ENCODE assay signal across 8 mouse cellular contexts in the genomic region with DNA sequence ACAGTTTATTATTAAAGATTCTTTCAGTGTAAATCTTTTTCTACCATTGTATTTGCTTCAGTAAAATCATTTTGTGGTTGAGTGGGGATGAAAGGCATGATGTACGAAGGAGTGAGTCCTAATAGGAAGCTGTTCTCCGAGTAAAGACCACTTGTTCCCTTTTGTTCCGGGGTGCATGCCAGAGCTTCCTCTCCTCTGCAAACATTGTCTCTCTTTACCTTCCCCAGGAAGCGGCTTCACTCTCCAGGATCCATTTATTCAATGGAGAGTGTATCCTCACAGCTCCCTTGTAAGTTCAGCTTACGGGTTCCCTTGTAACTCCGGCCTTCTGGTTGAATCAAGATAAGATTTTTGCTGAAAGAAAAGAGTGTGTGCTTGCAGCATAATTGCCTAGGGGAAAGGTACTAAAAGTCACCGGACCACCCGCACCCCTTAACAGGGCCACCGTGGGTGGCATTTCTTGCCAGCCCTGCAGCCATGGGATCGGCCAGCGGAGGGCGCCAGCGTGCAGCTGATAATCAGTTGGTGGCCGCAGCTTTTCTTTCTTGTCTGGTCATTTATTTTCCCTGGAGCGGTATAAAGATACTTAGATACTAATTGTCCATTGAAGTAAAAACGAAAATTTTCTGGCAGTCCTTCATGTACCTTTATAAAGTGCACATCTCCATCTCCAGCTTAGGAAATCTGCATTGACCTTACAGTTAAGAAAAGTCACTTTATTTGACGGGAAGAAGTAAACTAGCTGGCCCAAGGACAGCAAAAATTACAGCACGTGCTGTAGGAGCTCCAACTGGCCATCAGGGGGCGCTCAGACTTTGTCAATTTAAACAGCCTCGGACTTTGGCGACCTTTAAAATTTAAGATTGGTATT. TPM values are rescaled to one million over a fixed set of nuclear protein-coding genes. Genes with fewer than 3 reads are reported as not detected.
DNase-seq lines count a peak whose midpoint lies in the region; ATAC-seq and TF ChIP-seq lines count a peak whose summit lies in the region.

No protein-coding gene starts in this region.

- no peak overlapping the region for H3K27ac ChIP-seq in embryonic facial prominence, embryonic 13.5 days
- H3K27ac ChIP-seq in heart, adult 2 months: no peak overlapping the region
- H3K27ac ChIP-seq in kidney, adult 2 months (ENCODE audit: insufficient read depth, low read depth, low read length): no peak overlapping the region
- H3K27ac ChIP-seq in limb, embryonic 11.5 days (replicated peaks; ENCODE audit: low read depth, low read length): no peak overlapping the region
- peak overlapping the region; percentile 82 for H3K27ac ChIP-seq in midbrain, embryonic 14.5 days (replicated peaks; ENCODE audit: low read depth, low read length)

- H3K79me2 ChIP-seq in heart, adult 2 months (replicated peaks; ENCODE audit: control insufficient read depth, insufficient read depth, low read length): no peaks in the 10 kb centered on the region

- no peak for ATAC-seq in embryonic facial prominence, embryonic 13.5 days (ENCODE audit: insufficient number of reproducible peaks, insufficient read depth, low FRiP score, low TSS enrichment, low read depth)
- ATAC-seq in limb, embryonic 11.5 days (ENCODE audit: insufficient number of reproducible peaks, low FRiP score, low TSS enrichment, low read depth): peak; percentile 71
- peak; percentile 74 for ATAC-seq in midbrain, embryonic 14.5 days (ENCODE audit: low FRiP score, low TSS enrichment)

- TF ChIP-seq POLR2A in heart, adult 2 months (IDR thresholded peaks at IDR 0.05; ENCODE audit: insufficient read depth, low read depth, low read length): no peak
- no peak for TF ChIP-seq POLR2A in kidney, adult 2 months (IDR thresholded peaks at IDR 0.05; ENCODE audit: low read depth, low read length)

- TF ChIP-seq EP300 in heart, adult 2 months (IDR thresholded peaks at IDR 0.05; ENCODE audit: insufficient read depth, low read depth, low read length): no peak

- 1% methylated on average over 21 of the region's 21 CpGs for WGBS in embryonic facial prominence, embryonic 13.5 days
- 8% methylated on average over 21 of the region's 21 CpGs for WGBS in heart, adult 2 months
- whole genome bisulfite sequencing in kidney, adult 2 months: 7% methylated on average over 21 of the region's 21 CpGs
- under 1% methylated on average over 21 of the region's 21 CpGs for WGBS in limb, embryonic 11.5 days
- under 1% methylated on average over 21 of the region's 21 CpGs for WGBS in midbrain, embryonic 14.5 days

- peaks cover 7% of the 10 kb centered on the region; the same call in 1 of the 2 replicates for H3K4me1 ChIP-seq in embryonic facial prominence, embryonic 13.5 days
- 0 out of 2 replicates have a peak, but pooled peaks cover 1% of the 10 kb centered on the region for H3K4me1 ChIP-seq in heart, adult 2 months (ENCODE audit: control insufficient read depth, insufficient read depth, low read length)
- H3K4me1 ChIP-seq in kidney, adult 2 months (ENCODE audit: control insufficient read depth, insufficient read depth, low read length): no peaks in the 10 kb centered on the region; the same call in 1 of the 2 replicates
- no peaks in the 10 kb centered on the region for H3K4me1 ChIP-seq in limb, embryonic 11.5 days (ENCODE audit: control insufficient read depth, insufficient read depth, low read length)
- H3K4me1 ChIP-seq in midbrain, embryonic 14.5 days (ENCODE audit: control insufficient read depth, insufficient read depth, low read length): 0 out of 2 replicates have a peak, but pooled peaks cover 3% of the 10 kb centered on the region

- peak; percentile 80 for TF ChIP-seq CTCF in heart, adult 2 months (IDR thresholded peaks at IDR 0.05)
- TF ChIP-seq CTCF in kidney, adult 2 months (conservative IDR thresholded peaks at IDR 0.05; ENCODE audit: insufficient read depth, insufficient read length, low read depth, low read length): peak; percentile 82

- H3K4me3 ChIP-seq in embryonic facial prominence, embryonic 13.5 days: peak overlapping the region; percentile 31
- no peak overlapping the region for H3K4me3 ChIP-seq in heart, adult 2 months
- H3K4me3 ChIP-seq in kidney, adult 2 months (ENCODE audit: insufficient read depth, low read depth, low read length): no peak overlapping the region
- peak overlapping the region; percentile 15 for H3K4me3 ChIP-seq in limb, embryonic 11.5 days (ENCODE audit: low read depth, low read length)
- H3K4me3 ChIP-seq in midbrain, embryonic 14.5 days (replicated peaks; ENCODE audit: low read depth, low read length): peak overlapping the region; percentile 30

- H3K4me2 ChIP-seq in embryonic facial prominence, embryonic 13.5 days: peak overlapping the region; percentile 57
- H3K4me2 ChIP-seq in limb, embryonic 11.5 days (ENCODE audit: low read depth, severe bottlenecking): peak overlapping the region; percentile 56
- peak overlapping the region; percentile 51 for H3K4me2 ChIP-seq in midbrain, embryonic 14.5 days (ENCODE audit: low read length)

- intact Hi-C loops in heart, adult 2 months (cut with DNase I): loop anchor here (1.0 to 5.0 kb wide), 4 partner anchors 102 to 327 kb away; partner anchors contain the start of gene Kiz

- H3K9ac ChIP-seq in embryonic facial prominence, embryonic 13.5 days: peak overlapping the region; percentile 37; the same call in 1 of the 2 replicates
- no peak overlapping the region for H3K9ac ChIP-seq in heart, adult 2 months (ENCODE audit: low read depth, low read length)
- H3K9ac ChIP-seq in limb, embryonic 11.5 days (ENCODE audit: low read length): no peak overlapping the region
- peak overlapping the region; percentile 10; the same call in 1 of the 2 replicates for H3K9ac ChIP-seq in midbrain, embryonic 14.5 days (replicated peaks; ENCODE audit: low read length)

- peak; percentile 87 for DNase-seq in 3T3-L1 (ENCODE audit: low read depth, low spot score)
- DNase-seq in adrenal gland, postnatal 36 days: peak; percentile 85 to 88
- peak; percentile 71 to 88 for DNase-seq in heart, adult 2 months
- peak; percentile 79 for DNase-seq in kidney, adult 2 months
- DNase-seq in limb, embryonic 11.5 days (ENCODE audit: low spot score): peak; percentile 91
- DNase-seq in midbrain, embryonic 14.5 days: peak; percentile 90
- DNase-seq in spleen, adult 12 weeks (ENCODE audit: low spot score): peak; percentile 42

- no peaks in the 10 kb centered on the region for H3K36me3 ChIP-seq in embryonic facial prominence, embryonic 13.5 days
- H3K36me3 ChIP-seq in heart, adult 2 months (ENCODE audit: control insufficient read depth, insufficient read depth, low read length): no peaks in the 10 kb centered on the region
- H3K36me3 ChIP-seq in kidney, adult 2 months (ENCODE audit: control insufficient read depth, insufficient read depth, low read length): no peaks in the 10 kb centered on the region
- H3K36me3 ChIP-seq in limb, embryonic 11.5 days (ENCODE audit: control insufficient read depth, insufficient read depth, low read length): no peaks in the 10 kb centered on the region
- no peaks in the 10 kb centered on the region for H3K36me3 ChIP-seq in midbrain, embryonic 14.5 days (ENCODE audit: control insufficient read depth, insufficient read depth, low read length)

- no peaks in the 10 kb centered on the region for H3K27me3 ChIP-seq in embryonic facial prominence, embryonic 13.5 days
- H3K27me3 ChIP-seq in heart, adult 2 months (ENCODE audit: control insufficient read depth, insufficient read depth, low read length): no peaks in the 10 kb centered on the region
- no peaks in the 10 kb centered on the region for H3K27me3 ChIP-seq in kidney, adult 2 months (replicated peaks; ENCODE audit: control insufficient read depth, insufficient read depth, low read length)
- H3K27me3 ChIP-seq in limb, embryonic 11.5 days (ENCODE audit: control insufficient read depth, insufficient read depth, low read length): no peaks in the 10 kb centered on the region
- peaks cover 53% of the 10 kb centered on the region for H3K27me3 ChIP-seq in midbrain, embryonic 14.5 days (ENCODE audit: control insufficient read depth, insufficient read depth, low read length)

- 0 out of 2 replicates have a peak, but pooled peaks cover 3% of the 10 kb centered on the region for H3K9me3 ChIP-seq in embryonic facial prominence, embryonic 13.5 days
- no peaks in the 10 kb centered on the region for H3K9me3 ChIP-seq in limb, embryonic 11.5 days (ENCODE audit: control insufficient read depth, low read length)
- H3K9me3 ChIP-seq in midbrain, embryonic 14.5 days (ENCODE audit: control insufficient read depth, low read length): no peaks in the 10 kb centered on the region

RNA-seq across cellular contexts. Expression of gene Xrn2, which starts 53.6 kb away (rescaled TPM):
- total RNA-seq in adrenal gland, postnatal 36 days (2021): 10 to 100 TPM; 44.9 to 62.9 TPM
- 79.4 and 82.3 TPM in 2 replicates for polyA plus RNA-seq in embryonic facial prominence, embryonic 13.5 days (2015; fragmentation: Nextera tagmentation; extraction: Ambion mirVana)
- 10 to 100 TPM; 21.6 to 22.1 TPM for total RNA-seq in heart, adult 2 months (2021)
- 11.1 and 22.2 TPM in 2 replicates for polyA plus RNA-seq in heart, adult 2 months (2012; rRNA removed)
- 17.7 and 19.7 TPM in 2 replicates for polyA plus RNA-seq in kidney, adult 2 months (2012; rRNA removed)
- polyA plus RNA-seq in limb, embryonic 11.5 days (2014; fragmentation: Nextera tagmentation; extraction: Ambion mirVana): 112 and 117 TPM in 2 replicates
- 77.5 and 93.9 TPM in 2 replicates for polyA plus RNA-seq in midbrain, embryonic 14.5 days (2014; fragmentation: Nextera tagmentation; extraction: Ambion mirVana)

Comparison
In these comparisons a context has a peak if more than half of its experiments do, and no peak if none do; other contexts are left out.
1. H3K4me3 ChIP-seq: peak in embryonic facial prominence, embryonic 13.5 days (single experiment), limb, embryonic 11.5 days (single experiment) and midbrain, embryonic 14.5 days (single experiment); none in heart, adult 2 months (single experiment) and kidney, adult 2 months (single experiment).
2. H3K9ac ChIP-seq: peak in embryonic facial prominence, embryonic 13.5 days (single experiment) and midbrain, embryonic 14.5 days (single experiment); none in heart, adult 2 months (single experiment) and limb, embryonic 11.5 days (single experiment).
3. Peak in every context shown above with its lines, with median percentiles within 50 percentile points of each other: DNase-seq and H3K4me2 ChIP-seq.